Mouse (Mus musculus) stomach, postnatal 0 days (tissue): Measurements from ENCODE around the gene Myo7a.

Source experiments
- CTCF ChIP-seq: IDR thresholded peaks from 2 replicates; pipeline ENCODE4 v1.5.1; 2016; ENCODE audit warnings: antibody characterized with exemption, low read depth, mild to moderate bottlenecking, moderate library complexity
- EP300 ChIP-seq: optimal IDR thresholded peaks from 2 replicates; pipeline ENCODE3; 2016; ENCODE audit warnings: antibody characterized with exemption

- TF ChIP-seq CTCF (no peak), EP300 (no peak)
Observed at GRCm38 (mm10) chr7:98121241-98121640, 1.9 kb upstream of the Myo7a start.
